Mouse (Mus musculus) CH12F3 (cell line): ENCODE measurements around the gene Galns.
"Not testable (repeated sequence)": the region's sequence is repeated elsewhere in the genome, so short reads cannot be mapped to it uniquely, and the experiment has no call there.

Experiments used
- in situ Hi-C: fragments of 300-500 bp; cut with MboI; formaldehyde crosslinking; loops from 2 replicates; pipeline ENCODE4 v1.14.3; 2020; ENCODE audit warnings: low sequenced_read_pairs

Gene Galns

GRCm38 (mm10) chr8:122600666-122601065 is 10.6 kb downstream of the Galns start:
- in situ Hi-C loops = no loop called here

GRCm38 (mm10) chr8:122596031-122596430 is 15.2 kb downstream of the Galns start:
- in situ Hi-C loops = no loop called here

- in situ Hi-C loops = no loop called here
Observed at GRCm38 (mm10) chr8:122593783-122594507, 17.3 kb downstream of the Galns start.

GRCm38 (mm10) chr8:122593240-122593639 is 18.0 kb downstream of the Galns start:
- in situ Hi-C loops = no loop called here

GRCm38 (mm10) chr8:122586749-122587148 is 24.5 kb downstream of the Galns start:
- in situ Hi-C loops = no loop called here

- in situ Hi-C loops = no loop called here
Observed at GRCm38 (mm10) chr8:122586171-122586570, 25.1 kb downstream of the Galns start.

GRCm38 (mm10) chr8:122585411-122585891 is 25.8 kb downstream of the Galns start:
- in situ Hi-C loops = no loop called here

GRCm38 (mm10) chr8:122584981-122585380 is 26.3 kb downstream of the Galns start:
- in situ Hi-C loops = no loop called here

- in situ Hi-C loops = no loop called here
Observed at GRCm38 (mm10) chr8:122580926-122581325, 30.3 kb downstream of the Galns start.

GRCm38 (mm10) chr8:122579196-122579595 is 32.1 kb downstream of the Galns start:
- in situ Hi-C loops = no loop called here

- in situ Hi-C loops = no loop called here
Observed at GRCm38 (mm10) chr8:122577116-122577515, 34.1 kb downstream of the Galns start.

- in situ Hi-C loops = no loop called here
Observed at GRCm38 (mm10) chr8:122576648-122577022, 34.6 kb downstream of the Galns start, which contains the start of gene Aprt. Gene Aprt, minus strand, starts transcription at chr8:122576909.

GRCm38 (mm10) chr8:122575735-122576647 is 35.3 kb downstream of the Galns start:
- in situ Hi-C loops = no loop called here

GRCm38 (mm10) chr8:122575286-122575685 is 36.0 kb downstream of the Galns start:
- in situ Hi-C loops = no loop called here

GRCm38 (mm10) chr8:122574667-122575251 is 36.5 kb downstream of the Galns start:
- in situ Hi-C loops = no loop called here

- in situ Hi-C loops = no loop called here
Observed at GRCm38 (mm10) chr8:122574264-122574663, 37.0 kb downstream of the Galns start.

GRCm38 (mm10) chr8:122573577-122573976 is 37.7 kb downstream of the Galns start:
- in situ Hi-C loops = no loop called here

GRCm38 (mm10) chr8:122573176-122573575 is 38.1 kb downstream of the Galns start:
- in situ Hi-C loops = not testable (repeated sequence)

GRCm38 (mm10) chr8:122572751-122573150 is 38.5 kb downstream of the Galns start:
- in situ Hi-C loops = no loop called here

GRCm38 (mm10) chr8:122571750-122572267 is 39.5 kb downstream of the Galns start:
- in situ Hi-C loops = no loop called here

GRCm38 (mm10) chr8:122571153-122571552 is 40.1 kb downstream of the Galns start:
- in situ Hi-C loops = no loop called here
